In the genomic region with DNA sequence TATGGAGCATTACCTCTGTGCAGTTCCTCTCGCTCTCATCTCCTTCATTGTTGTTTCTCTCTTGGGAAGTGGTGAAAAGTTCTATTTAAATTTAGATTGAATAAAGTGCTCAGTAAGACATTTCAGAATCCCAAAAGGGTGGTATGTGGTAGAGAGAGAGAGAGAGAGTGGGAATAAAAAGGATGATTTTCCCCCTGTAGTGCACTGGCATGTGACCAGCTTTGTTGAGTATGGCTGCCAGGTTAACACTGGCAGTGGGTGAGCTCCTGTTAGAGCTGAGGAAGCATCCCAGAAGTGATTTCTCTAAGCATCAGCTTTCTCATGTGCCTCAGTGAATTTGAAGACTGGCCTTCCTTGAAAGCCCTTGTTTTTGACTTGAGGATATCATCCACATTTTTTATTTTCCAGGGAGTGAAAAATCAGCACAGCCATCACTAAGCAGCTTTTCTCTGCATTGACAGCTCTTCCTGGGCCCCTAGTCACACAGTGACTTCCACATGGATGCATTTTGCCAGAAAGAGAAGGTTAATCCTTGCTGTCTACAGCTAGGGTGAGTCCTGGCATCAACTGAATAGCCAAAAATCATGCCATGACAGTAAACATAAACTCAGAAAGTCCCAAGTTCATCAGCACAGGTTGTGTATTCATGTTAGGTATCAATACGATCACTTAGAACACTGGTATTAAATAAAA, we compare ENCODE assay signal across 20 mouse cellular contexts.
DNase-seq lines count a peak whose midpoint lies in the region; ATAC-seq lines count a peak whose summit lies in the region.
"Had no signal": no experiment of that assay in that cellular context is flagged by ENCODE, and none has a peak within 500 bp of the region (broad histone marks: within the 10 kb centered on the region; RNA-seq: fewer than 3 reads in every experiment).

No protein-coding gene starts in this region.

- WGBS in hindbrain, embryonic 14.5 days = 72% methylated on average over 2 of the region's 2 CpGs
- WGBS in hindbrain, embryonic 10.5 days = 94% methylated on average over 2 of the region's 2 CpGs
- WGBS in neural tube, embryonic 13.5 days = 71% methylated on average over 2 of the region's 2 CpGs

- no peak overlapping the region for H3K4me2 ChIP-seq in hindbrain, embryonic 14.5 days (replicated peaks)
- H3K4me2 ChIP-seq in neural tube, embryonic 13.5 days = no peak overlapping the region
- H3K4me2 ChIP-seq: heart, embryonic 13.5 days; stomach, embryonic 15.5 days had no signal

- peak overlapping the region; percentile 43; the same call in 1 of the 2 replicates for H3K27ac ChIP-seq in hindbrain, embryonic 14.5 days
- H3K27ac ChIP-seq in hindbrain, embryonic 10.5 days = no peak overlapping the region
- peak overlapping the region; percentile 6; the same call in 1 of the 2 replicates for H3K27ac ChIP-seq in neural tube, embryonic 13.5 days (replicated peaks)
- H3K27ac ChIP-seq: heart, embryonic 13.5 days; limb, embryonic 10.5 days; stomach, embryonic 15.5 days had no signal

- no peaks in the 10 kb centered on the region for H3K27me3 ChIP-seq in hindbrain, embryonic 14.5 days (ENCODE audit: control insufficient read depth, insufficient read depth, low read length)
- no peaks in the 10 kb centered on the region for H3K27me3 ChIP-seq in hindbrain, embryonic 10.5 days (ENCODE audit: insufficient read depth, poor library complexity, severe bottlenecking)
- H3K27me3 ChIP-seq in neural tube, embryonic 13.5 days = no peaks in the 10 kb centered on the region
- H3K27me3 ChIP-seq: CH12.LX; heart, embryonic 13.5 days; stomach, embryonic 15.5 days had no signal

- H3K4me1 ChIP-seq in hindbrain, embryonic 14.5 days (replicated peaks; ENCODE audit: control insufficient read depth, insufficient read depth, low read length) = no peaks in the 10 kb centered on the region
- no peaks in the 10 kb centered on the region for H3K4me1 ChIP-seq in hindbrain, embryonic 10.5 days (replicated peaks)
- H3K4me1 ChIP-seq in neural tube, embryonic 13.5 days (replicated peaks) = no peaks in the 10 kb centered on the region
- H3K4me1 ChIP-seq: heart, embryonic 13.5 days; limb, embryonic 10.5 days; stomach, embryonic 15.5 days had no signal

- ATAC-seq in hindbrain, embryonic 14.5 days (ENCODE audit: low FRiP score) = peak; percentile 77; the same call in 1 of the 2 replicates
- peak; percentile 59; the same call in 1 of the 2 replicates for ATAC-seq in neural tube, embryonic 13.5 days (ENCODE audit: low read depth)
- ATAC-seq in megakaryocyte-erythroid progenitor cell, adult 5-6 weeks (replicated peaks; ENCODE audit: low FRiP score, low TSS enrichment, poor library complexity, severe bottlenecking) = no peak
- ATAC-seq: intestine, embryonic 16.5 days; liver, postnatal 0 days had no signal

- H3K36me3 ChIP-seq in hindbrain, embryonic 14.5 days (replicated peaks; ENCODE audit: control insufficient read depth, insufficient read depth) = no peaks in the 10 kb centered on the region
- H3K36me3 ChIP-seq in hindbrain, embryonic 10.5 days = no peaks in the 10 kb centered on the region
- no peaks in the 10 kb centered on the region for H3K36me3 ChIP-seq in neural tube, embryonic 13.5 days
- H3K36me3 ChIP-seq: heart, embryonic 13.5 days; limb, embryonic 10.5 days; stomach, embryonic 15.5 days had no signal

- H3K4me3 ChIP-seq in hindbrain, embryonic 14.5 days (replicated peaks; ENCODE audit: low read length) = no peak overlapping the region
- H3K4me3 ChIP-seq in hindbrain, embryonic 10.5 days = no peak overlapping the region
- H3K4me3 ChIP-seq in neural tube, embryonic 13.5 days = no peak overlapping the region
- H3K4me3 ChIP-seq: heart, embryonic 13.5 days; limb, embryonic 10.5 days; stomach, embryonic 15.5 days had no signal

- no peak overlapping the region for H3K9ac ChIP-seq in hindbrain, embryonic 14.5 days
- no peak overlapping the region for H3K9ac ChIP-seq in neural tube, embryonic 13.5 days
- H3K9ac ChIP-seq: heart, embryonic 13.5 days; liver, postnatal 0 days; stomach, embryonic 15.5 days had no signal

- H3K9me3 ChIP-seq in hindbrain, embryonic 14.5 days (ENCODE audit: control insufficient read depth, low read length) = no peaks in the 10 kb centered on the region
- no peaks in the 10 kb centered on the region for H3K9me3 ChIP-seq in hindbrain, embryonic 10.5 days
- H3K9me3 ChIP-seq in neural tube, embryonic 13.5 days = no peaks in the 10 kb centered on the region
- H3K9me3 ChIP-seq: heart, embryonic 13.5 days; limb, embryonic 10.5 days; stomach, embryonic 15.5 days had no signal

- peak; percentile 36 to 65 for DNase-seq in cerebellum, postnatal 25 days
- no peak for DNase-seq in cerebellum, adult 9-11 months
- no peak for DNase-seq in hindbrain, embryonic 14.5 days (ENCODE audit: low spot score)
- no peak for DNase-seq in hindbrain, embryonic 10.5 days (ENCODE audit: low spot score)
- no peak for DNase-seq in neural tube, embryonic 10.5 days (ENCODE audit: extremely low spot score, low spot score)
- DNase-seq: adrenal gland, postnatal 14 days; heart, adult 18-20 months; kidney, postnatal 36 days; liver, postnatal 0 days; lung, postnatal 10 days; right cerebral cortex, postnatal 25 days; thymus, adult 18-20 months; thymus, postnatal 4 days had no signal

Comparison
In these comparisons a context has a peak if more than half of its experiments do, and no peak if none do; other contexts are left out.
1. DNase-seq: peak in cerebellum, postnatal 25 days (2 of 2); none in cerebellum, adult 9-11 months (single experiment), hindbrain, embryonic 14.5 days (single experiment), hindbrain, embryonic 10.5 days (single experiment) and neural tube, embryonic 10.5 days (single experiment).